Mouse (Mus musculus) adrenal gland, postnatal 25 days (tissue): ENCODE results near the gene Mef2c. TPM values are rescaled to one million over a fixed set of nuclear protein-coding genes. Genes with fewer than 3 reads are reported as not detected.

Experiments
- DNase-seq: peaks from one replicate; pipeline ENCODE4 v3.0.0; 2021; ENCODE audit warnings: mixed read lengths
- total RNA-seq: library from RNA; stranded (reverse); gene quantifications from 2 replicates; pipeline ENCODE4 v1.2.3, GENCODE M21; 2021

Gene Mef2c
- total RNA-seq, 1 experiment from 2014 or later = 58.2 TPM

DNA sequence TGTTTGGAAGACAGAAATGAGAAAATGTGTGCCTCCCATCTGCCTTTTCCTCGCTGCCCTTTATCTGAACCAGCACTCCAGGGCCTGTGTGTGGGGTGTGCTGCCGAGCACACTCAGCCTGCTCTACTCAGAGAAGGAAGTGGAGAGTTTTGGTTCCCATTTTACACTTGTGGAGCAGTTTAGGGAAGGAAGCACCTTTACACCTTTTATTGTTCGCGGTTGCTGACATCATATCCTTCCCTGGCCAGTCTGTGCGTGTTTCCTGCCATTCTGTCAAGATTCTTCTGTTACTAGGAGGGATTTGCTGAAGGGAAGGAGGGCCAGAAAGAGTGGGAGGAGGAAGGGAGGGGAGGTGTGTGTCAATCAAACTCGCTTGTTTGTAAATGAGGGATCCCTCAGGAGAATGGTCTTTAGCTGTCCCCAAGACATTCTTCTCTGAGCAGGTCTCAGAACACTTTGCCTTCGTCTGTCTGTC lies 68.2 kb downstream of the Mef2c start:
- no peak for DNase-seq

GRCm38 (mm10) chr13:83572469-83572868 lies 68.6 kb downstream of the Mef2c start:
- no peak for DNase-seq

DNA sequence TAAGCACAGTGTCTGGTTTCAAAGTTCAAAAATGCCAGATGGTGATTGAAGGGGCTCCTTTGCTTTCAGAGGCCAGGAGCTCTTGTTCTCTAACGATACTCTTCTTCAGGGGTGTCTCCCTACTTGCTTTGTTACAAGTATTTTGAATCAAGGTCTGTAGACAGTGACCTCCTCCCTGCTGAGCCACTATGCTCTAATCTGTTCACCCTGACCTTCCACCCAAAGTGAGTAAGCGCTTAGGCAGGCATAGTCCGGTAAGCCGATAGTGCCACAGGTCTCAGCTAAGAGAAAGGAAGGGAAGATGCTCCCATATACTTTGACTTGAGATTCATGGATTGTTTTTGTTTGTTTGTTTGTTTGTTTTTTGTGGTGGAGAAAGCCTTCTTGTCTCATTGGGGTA lies 69.5 kb downstream of the Mef2c start:
- DNase-seq = no peak

DNA sequence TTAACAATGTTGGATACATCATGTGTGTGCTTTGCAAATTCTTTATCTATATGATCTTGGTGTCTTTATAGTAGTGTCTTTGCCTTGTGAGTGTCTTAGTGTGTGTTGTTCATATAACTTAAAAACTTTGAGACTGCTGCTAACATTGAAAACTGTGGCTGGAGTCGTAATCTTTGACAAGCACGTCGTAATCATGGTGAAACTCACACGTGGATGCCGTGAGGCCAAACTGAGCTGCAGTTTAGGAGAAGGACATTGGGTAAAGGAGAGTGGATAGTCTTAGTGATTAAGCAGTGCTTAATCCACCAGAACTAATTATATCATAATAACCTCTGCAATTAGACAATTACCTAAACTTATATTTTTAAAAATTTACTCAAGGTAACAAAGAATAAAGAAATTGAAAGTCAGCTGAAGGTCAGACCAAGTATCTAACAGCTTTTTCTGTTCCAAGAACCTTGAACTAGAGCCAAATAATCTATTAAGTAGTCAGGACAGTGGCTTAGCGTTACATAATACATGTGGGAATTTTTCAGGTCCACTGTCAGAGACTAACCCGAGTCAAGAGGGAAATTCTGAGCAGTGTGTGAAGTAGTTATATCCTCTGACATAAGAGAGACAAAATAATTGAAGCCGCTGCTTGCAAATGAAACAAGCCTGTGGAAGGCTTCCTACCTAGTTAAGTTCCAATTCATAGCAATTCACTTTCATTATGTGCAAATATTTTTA lies 70.2 kb downstream of the Mef2c start:
- DNase-seq = no peak

DNA sequence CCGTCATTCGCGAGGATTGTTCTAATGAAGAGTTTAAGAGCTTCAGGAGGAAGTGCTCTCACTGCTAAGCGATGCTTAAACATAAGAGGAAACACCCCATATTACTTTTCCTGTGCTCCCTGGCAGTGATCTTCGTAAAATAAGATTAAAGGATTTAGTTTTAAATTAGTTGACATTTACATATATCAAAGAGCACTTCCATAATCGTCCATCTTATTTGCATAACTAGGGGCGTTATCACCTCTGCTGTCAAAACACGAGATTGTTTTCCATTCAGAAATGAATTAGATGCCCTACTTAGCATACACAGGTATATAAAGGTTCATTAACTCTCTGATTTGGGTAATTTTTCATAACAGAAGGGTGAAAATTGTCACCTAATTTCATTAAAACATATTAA lies 71.0 kb downstream of the Mef2c start:
- no peak for DNase-seq

GRCm38 (mm10) chr13:83579410-83579809 lies 75.6 kb downstream of the Mef2c start:
- no peak for DNase-seq

GRCm38 (mm10) chr13:83580856-83581255 lies 77.0 kb downstream of the Mef2c start:
- DNase-seq = no peak

DNA sequence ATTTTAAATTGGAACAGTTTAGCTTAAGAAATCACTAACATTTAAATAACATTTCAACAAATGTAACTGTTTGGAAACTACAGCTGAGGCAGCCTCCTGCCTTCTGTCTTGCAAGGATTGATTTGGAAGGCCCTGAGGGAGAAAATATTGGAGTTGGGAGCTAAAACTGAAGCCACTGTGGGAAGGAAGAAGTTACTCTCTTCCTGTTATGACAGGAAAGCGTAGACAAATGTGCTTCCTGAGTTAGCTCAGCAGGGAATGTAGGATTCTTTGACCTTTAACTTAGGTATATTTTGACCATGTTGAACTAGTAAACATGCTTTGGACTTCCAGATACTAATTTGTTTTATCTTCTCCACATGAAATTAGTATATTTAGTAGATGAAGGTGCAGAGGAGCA lies 78.7 kb downstream of the Mef2c start:
- no peak for DNase-seq

DNA sequence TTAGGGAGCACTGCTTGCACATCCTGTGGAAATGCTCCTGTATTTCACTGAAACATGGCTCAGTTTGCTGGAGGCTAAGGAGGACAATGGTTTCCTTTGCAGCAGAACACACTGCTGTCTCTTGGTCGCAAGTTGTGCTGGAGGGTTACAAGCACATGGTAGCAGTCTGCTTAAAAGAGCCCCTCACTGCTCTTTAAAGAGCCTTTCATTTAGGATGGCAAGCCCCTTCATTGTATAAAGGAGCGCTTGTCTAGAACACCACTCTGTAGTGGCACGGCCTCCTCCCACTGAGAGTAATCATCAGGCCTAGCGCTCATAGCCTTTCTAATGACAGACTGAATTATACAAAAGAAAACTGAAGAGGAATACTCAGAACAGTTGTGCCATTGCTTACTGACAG lies 80.0 kb downstream of the Mef2c start:
- no peak for DNase-seq

DNA sequence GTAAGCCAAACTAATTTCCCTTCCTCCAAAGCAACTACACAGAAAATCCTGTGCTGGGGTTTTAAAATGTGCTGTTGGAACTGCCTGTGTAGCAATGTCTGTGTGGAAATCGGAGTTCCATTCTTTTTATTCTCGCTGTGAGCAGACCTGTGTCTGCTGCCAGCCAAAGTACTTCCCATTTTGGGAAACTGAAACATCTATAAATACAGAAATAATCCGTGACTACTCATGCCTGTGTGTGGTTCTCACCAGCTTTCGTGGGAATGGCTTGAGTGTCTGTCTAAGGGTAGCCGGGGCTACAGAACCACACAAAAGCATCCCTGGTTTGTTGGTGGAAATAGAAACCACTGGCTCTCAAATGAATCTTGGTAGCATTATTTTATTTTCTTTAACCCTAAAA lies 81.5 kb downstream of the Mef2c start:
- no peak for DNase-seq

DNA sequence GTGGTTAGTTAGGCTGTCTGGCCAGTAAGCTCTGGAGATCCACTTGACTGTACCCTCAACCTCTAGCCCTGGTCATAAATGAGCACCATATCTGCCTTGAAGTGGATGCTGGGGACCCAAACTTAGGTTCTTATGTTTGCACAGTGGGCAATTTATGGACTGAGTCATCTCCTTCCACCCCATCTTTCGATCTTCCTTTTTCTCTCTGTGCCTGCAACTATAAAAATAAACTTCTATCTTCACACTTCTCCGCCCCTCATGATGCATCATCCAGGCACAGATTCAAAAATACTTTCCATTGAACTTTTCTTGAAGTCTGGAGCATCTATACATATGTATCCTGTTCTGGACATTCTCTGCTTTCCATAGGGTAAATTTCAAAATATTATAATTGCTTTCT lies 84.4 kb downstream of the Mef2c start:
- DNase-seq = no peak

DNA sequence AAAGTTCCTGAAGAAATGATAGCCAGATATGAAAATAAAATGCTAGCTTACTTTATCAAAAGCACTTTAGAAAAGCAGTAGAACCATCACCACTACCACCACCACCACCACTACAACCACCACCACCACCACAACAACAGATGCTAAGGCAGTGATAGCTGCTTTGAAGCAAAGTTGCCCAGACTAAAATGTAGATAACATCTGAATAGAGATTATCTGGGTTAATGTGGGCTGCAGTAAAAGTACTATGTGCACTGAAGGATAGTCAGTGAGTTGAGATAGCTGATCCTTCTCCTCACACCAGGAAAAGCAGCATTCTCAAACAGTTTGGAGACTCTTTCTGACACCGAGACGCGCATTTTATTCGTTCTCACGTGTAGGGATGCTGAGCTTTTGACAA lies 87.1 kb downstream of the Mef2c start:
- no peak for DNase-seq

DNA sequence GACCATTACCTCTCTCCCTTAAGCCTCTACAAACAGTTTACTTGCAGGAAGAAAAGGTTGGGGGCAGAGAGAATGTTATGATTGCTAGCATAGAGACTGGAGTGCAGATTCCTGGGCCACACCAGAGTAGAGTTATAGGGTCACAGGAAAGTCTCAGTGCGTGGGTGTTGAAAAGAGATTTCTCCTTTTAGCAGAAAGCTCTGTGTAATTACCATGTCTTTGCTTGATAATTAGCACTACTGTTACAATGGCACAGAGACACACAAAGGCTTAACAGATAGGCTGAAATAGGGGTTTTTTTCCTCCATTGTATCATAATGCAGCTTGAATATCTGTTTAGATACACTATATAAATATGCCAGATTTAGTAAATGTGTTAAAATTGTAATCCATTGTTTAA lies 91.6 kb downstream of the Mef2c start:
- DNase-seq = no peak

DNA sequence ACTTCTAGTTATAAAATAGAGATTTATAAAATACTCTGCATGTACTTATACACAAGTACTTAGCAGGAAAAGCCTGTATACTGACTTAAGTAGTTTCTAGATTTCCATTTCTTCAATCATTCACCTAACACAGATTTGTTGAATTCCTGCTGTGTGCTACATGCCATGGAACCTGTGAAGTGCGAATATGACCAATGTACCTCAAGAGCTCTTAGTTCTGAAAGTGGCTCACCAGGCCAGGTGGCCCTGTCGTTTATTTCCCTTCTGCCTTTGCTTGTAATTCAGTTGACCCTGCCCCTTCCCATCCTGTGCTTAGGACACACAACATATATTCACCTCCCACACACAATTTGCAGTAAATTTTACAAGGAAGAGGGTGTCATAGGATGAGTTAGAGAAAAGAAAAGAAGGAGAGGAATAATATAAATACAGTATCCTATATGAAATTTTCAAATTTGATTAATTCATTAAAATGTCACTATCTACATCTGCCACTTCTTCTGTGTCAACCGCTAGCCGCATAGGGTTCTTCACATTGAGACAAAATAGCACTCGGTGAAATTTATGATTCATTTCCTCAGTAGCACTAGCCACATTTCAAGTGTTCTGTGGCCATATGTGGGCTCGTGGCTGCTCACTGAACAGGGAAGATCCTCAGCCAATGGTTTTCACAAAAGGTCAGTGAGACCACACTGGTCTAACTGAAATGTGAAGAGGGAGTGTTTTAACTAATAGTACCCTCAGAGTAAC lies 93.3 kb downstream of the Mef2c start:
- no peak for DNase-seq

DNA sequence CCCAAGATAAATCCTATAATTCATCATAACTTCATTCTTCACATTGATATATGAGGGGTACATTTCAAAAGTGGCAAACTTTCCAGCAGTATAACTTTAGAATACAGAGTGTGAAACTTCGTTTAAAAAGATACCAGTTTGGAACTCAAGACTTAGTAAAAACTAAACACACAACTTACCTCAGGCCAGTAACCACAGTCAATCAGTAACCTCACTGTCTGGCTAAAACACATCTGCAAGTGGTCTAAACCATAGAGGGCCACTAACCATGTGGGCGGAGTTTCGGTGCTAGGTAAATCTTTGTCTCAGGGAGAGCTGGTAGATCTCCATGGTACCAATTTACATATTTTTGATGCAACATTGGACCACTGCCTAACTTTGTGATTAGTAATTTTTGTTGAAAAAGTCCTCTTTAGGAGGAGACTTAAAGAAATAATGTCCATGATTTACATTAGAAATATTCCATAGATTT lies 93.9 kb downstream of the Mef2c start:
- no peak for DNase-seq

- DNase-seq = no peak
These were observed 96.5 kb downstream of the Mef2c start for GRCm38 (mm10) chr13:83600301-83600700.

DNA sequence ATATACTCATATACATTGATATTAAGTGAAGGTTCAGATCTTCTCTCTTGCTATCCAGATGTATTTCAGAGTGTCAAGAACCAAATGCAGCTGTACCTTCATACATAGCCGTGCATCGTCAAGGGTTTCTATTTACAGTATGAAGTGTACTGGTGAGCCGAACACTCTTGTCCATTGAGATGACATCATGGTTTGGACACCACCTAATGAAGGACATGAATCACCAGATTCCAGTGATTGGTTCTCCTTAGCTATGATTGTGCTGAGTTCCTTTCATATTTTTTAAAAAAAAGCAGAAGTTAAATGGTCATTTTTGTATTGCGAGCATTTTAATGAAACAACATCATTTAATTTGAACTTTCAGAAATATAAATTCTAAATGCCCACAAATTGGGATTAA lies 97.9 kb downstream of the Mef2c start:
- no peak for DNase-seq

DNA sequence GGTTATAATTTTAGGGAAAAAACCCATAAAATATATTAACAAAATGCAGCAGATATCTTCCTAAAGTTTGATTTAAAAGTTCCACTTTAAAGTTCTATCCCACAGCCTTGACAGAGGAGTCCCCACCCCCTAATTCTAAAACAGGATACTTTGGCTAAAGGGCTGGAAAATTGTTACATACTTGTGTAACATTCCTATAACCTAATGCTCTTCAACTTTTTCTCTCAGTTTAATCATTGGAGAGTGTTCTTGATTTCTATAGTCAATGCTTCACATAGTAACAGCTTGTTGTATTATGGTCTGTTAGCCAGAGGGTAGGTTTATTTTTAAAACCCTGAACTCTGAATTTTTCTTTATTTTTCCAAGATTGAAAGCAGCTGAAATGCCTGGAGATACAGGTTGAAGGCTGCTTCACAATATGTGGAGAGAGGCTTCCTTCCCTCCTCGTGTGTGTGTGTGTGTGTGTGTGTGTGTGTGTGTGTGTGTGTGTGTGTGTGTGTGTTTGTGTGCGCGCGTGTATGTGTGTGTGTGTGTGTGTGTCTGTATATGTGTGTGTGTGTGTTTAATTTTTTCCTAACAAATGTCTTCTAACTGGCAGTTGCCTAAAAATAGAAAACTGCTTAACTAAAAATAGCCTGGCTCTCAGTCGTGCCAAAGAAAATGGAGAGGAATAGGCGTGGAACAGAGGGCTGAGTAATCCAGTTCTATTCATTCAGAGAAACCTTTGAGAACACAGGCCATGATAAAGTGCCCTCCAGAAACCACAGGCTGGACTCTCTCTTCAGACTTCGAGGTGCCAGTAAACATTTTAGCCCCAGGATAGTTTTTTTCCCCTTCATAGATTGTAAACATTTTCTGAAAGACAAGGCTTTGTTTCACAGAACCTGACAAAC lies 99.8 kb downstream of the Mef2c start:
- DNase-seq = no peak

- peak; percentile 51 for DNase-seq
These were observed 100.5 kb downstream of the Mef2c start for GRCm38 (mm10) chr13:83604320-83604719.

DNA sequence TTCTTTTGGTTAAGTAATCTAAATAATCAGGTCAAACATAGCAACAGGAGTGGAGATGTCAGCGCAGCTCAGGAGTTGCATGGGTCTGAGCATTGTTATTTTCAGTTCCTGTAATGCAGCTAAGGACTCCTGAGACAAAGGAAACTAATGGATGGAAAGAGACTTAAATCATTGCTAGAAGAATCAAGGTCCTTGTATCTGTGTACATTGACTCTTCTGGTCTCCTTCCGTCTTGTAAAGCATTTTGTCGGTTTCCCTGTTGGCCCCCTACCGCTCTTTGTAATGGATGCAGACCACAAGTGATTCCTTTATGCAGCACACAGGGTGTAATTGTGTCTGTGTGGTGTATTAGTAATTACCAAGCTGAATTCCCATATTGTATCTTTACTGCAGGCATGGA lies 101.0 kb downstream of the Mef2c start:
- DNase-seq = no peak

DNA sequence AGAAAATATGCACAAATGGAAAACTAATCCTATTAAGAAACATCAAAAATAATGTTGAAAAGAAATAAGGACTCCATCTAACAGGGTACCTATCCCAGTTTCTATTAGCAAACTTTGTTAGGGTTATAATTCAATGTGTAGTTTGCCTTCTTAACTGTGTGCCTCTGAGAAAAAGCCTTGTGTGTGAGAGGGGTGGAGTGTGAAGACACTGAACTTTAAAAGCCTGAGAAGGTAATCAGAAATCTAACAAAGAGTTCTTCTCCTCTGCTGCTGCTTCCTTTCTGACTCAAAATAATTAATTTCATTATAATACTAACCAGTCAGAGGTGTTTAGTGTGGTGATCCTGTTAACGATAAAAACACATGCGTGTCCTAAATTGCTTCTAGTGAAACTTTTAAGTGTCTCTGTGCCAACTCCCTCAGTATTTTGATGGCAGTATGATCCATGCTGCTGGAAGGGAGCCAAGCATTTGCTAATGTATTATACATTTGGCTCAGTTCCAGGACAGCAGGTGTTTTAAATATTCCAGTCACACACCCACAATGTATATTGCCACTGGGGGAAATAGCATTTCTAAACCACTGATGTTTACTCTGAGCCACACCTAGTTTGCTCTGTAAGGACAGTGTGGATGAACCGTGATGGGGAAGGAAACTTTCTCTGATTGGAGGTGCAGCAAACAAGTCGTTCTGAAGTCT lies 104.2 kb downstream of the Mef2c start:
- no peak for DNase-seq
